Mouse (Mus musculus): Measurements from ENCODE around the gene Stard13.

- TF ChIP-seq CTCF (IDR thresholded peaks at IDR 0.05; ENCODE audit: extremely low read depth, insufficient read depth, insufficient read length, insufficient replicate concordance) (no peak), POLR2A (IDR thresholded peaks at IDR 0.05; ENCODE audit: low read depth, low read length) (no peak)
These were observed 142.6 kb downstream of the Stard13 start for GRCm38 (mm10) chr5:151090996-151091395.
